Mouse (Mus musculus): ENCODE data around the gene Cage1. TPM values are rescaled to one million over a fixed set of nuclear protein-coding genes. Genes with fewer than 3 reads are reported as not detected.

The Cage1 gene
- total RNA-seq, 2 experiments from 2014 or later = 4.7 to 5.5 TPM

DNA sequence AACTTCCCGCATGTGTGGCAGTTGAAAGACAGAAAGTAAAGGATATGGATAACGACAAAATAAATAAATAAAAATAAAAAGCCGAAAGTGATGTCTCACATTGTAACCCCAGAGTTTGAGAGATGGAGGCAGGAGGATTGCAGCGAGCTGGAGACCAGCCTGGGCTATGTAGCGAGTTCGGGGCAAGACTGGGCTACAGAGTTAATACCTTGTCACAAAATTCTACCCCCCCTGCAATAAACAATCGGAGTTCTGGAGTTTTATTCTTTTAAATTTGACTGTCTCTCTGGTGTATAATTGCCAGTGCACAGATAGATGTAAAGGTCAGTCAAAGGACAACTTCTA is 42.5 kb downstream of the Cage1 start:
- Histone ChIP-seq H3K4me3 (peak overlapping the region; percentile 67), H3K27ac (peak overlapping the region; percentile 94)
- no peak for TF ChIP-seq CTCF (conservative IDR thresholded peaks at IDR 0.05)
- DNase-seq (ENCODE audit: low spot score in 2 of 2) = no peak

DNA sequence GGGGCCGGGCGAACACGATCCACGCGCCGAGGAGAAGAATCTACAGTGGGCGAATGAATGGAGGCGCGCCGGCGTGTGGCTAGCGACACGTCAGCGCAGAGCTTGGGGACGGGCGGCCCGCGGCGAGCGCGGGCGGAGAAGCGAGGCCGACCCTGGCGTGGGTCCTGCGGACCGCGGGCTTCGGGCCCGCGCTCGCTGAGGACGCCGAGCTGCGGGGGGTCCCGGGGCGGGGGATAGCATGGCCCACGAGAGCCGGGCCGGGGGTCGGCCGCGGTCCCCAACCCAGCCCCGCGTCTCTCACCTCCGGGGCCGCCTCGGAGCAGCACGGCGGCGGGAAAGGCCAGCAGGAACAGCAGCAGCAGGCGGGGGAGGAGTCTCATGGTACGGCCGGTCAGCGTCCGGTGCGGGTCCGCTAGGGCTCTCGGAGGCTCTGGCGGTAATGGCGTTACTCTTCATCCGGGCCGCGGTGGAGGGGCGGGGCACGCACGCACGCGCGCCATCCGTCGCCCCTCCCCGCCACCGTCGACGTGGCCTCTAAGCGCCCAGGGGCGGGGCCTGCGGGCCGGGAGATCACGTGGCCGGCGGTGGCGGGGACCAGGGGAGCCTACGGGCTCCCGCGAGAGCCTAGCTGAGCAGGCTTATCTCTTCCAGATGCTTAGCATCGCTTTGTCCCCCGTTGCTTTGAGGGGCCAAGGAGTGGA is 43.0 kb downstream of the Cage1 start, which contains the start of gene Ssr1:
Gene Ssr1 (minus strand): TSS at position 514 of the 701 bp plus-strand sequence.
- H3K27ac ChIP-seq = peak within 1 kb of the TSS; percentile 94

DNA sequence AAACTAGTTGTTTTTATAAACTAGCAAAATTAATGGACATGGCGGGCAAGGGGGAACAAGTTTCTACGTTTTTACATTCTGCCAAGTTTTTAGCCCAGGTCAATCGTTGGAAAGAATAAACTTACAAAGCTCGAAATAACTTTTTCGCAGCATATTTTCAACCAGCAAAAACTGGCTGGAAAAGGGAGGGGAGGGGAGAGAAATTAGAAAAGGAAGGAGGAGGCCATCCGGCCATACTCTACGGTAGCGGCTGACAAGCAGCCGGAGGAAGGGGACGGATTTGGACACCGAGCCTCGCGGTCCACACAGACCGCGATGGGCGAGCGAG is 43.5 kb downstream of the Cage1 start:
- Histone ChIP-seq H3K4me3 (peak overlapping the region; percentile 67), H3K27ac (peak overlapping the region; percentile 94)
- no peak for TF ChIP-seq CTCF (conservative IDR thresholded peaks at IDR 0.05)
- DNase-seq (ENCODE audit: low spot score in 2 of 2) = no peak

More for the DNA sequence above, 43.0 kb downstream of the Cage1 start, which contains the start of gene Ssr1:
- TF ChIP-seq CTCF (conservative IDR thresholded peaks at IDR 0.05) = no peak
- H3K4me3 ChIP-seq = peak within 1 kb of the TSS; percentile 67
- peak; percentile 94 to 98 for DNase-seq (ENCODE audit: low spot score in 2 of 2)

DNA sequence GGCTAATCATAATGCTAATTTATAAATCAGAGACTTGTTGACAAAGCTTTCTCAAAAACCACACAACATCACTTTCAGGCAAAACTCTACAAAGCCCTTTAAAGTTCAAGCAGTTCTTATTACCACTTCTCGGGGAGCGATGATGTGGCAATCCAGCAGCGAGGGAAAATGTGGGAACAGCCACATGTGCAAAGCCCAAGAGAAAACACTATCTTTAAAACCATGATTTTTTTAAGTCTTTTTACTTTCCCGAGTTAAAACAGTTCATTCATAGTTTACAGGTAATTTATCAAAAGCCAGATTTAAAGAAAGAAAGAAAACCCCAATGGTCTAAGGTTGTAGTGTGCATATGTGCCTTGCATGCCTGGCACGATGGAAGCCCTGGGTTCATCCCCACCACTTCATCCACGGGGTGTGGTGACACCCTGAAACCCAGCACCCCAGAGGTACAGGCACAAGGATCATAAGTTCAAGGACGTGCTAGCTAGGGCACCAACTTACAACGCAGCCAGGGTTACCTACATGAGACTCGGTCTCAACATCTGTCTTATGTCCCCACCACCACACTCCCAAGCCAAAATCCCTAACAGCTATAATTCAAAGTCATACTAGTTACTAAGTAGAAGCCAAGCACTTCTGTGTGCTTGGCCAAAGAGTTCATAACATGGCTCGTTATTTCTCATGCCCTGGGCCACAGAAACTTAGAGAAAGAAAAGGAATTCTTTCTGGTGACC is 44.1 kb downstream of the Cage1 start:
- H3K4me3 ChIP-seq = peak overlapping the region; percentile 67
- no peak for TF ChIP-seq CTCF (conservative IDR thresholded peaks at IDR 0.05)
- peak overlapping the region; percentile 94 for H3K27ac ChIP-seq
- no peak for DNase-seq (ENCODE audit: low spot score in 2 of 2)

DNA sequence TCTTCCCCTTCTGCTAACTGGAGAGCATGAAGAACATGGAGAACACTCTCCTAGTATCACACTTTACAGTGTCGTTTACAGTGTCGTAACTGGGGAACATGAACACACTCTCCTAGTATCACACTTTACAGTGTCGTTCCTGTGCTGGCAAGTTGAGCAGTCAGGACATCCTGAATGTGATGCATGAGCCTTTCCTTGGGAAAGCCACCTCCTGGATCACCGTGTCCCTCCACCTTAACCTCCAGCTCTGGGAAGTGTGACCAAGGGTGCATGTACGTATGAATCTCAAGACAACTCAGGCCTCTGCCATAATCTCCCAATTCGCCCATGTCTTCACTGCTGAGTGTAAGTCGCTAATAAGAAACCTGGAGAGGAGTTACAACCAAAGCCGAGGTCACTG is 47.2 kb downstream of the Cage1 start:
- no peak for DNase-seq (ENCODE audit: low spot score in 2 of 2)
- H3K27ac ChIP-seq = no peak overlapping the region
- no peak for TF ChIP-seq CTCF (conservative IDR thresholded peaks at IDR 0.05)
- H3K4me3 ChIP-seq = no peak overlapping the region

DNA sequence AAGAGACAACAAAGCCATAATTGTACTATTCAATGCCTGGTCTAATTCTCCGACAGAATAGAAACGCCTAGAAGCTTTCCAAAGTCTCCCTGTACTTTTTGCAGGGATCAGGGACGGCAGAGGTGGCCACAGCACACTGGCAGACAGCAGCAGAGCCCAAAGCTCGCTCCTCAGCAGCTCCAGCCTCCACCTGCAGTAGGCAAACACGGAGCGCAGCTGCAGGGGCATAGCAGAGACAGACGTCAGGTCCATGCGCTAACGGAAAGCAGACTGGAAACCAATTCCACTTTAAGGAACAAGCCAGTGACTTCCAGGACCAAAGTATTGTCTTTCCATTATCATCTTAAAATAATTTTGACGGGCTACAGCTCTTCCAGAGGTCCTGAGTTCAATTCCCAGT is 50.7 kb downstream of the Cage1 start:
- DNase-seq (ENCODE audit: low spot score in 2 of 2) = no peak
- Histone ChIP-seq H3K4me3 (no peak overlapping the region), H3K27ac (no peak overlapping the region)
- TF ChIP-seq CTCF (conservative IDR thresholded peaks at IDR 0.05) = no peak

DNA sequence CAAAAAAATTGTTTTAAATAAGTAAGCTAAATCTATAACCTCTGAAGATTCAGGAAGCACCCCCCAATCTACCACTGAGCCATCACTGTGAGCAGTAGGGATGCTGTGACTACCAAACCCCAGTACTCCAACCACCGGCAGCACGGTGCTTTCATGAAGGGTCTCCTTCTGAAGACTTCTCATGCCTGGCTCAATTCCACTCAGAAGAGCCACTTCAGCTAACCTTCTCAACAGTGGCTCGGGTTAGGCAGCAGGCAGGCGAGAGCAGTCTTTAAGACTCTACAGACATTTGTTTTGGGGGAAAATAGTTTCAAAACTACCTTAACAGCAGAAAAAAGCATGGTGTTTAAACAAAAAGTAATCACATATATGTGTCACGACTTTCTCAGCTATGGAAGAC is 55.8 kb downstream of the Cage1 start:
- TF ChIP-seq CTCF (conservative IDR thresholded peaks at IDR 0.05) = no peak
- H3K4me3 ChIP-seq = no peak overlapping the region
- no peak for DNase-seq (ENCODE audit: low spot score in 2 of 2)
- H3K27ac ChIP-seq = no peak overlapping the region

DNA sequence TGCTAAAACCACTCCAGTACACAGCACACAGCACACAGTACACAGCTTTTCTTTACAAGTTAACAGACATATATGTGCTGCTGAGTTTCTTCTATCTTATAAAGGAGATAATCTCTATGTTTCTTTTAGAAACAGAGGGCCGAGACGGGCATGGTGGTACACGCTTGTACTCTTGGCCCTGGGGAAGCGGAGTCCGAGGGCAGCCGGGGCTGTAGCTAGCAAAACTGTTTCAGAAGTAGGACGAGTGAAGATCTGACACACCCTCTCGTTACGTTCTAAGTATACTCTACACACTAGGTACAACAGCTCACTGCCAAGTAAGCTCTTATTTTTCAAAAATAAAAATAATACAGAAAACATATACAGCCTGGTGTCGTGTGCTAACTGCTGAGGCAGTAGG is 56.5 kb downstream of the Cage1 start:
- no peak for TF ChIP-seq CTCF (conservative IDR thresholded peaks at IDR 0.05)
- Histone ChIP-seq H3K27ac (no peak overlapping the region), H3K4me3 (no peak overlapping the region)
- no peak for DNase-seq (ENCODE audit: low spot score in 2 of 2)

DNA sequence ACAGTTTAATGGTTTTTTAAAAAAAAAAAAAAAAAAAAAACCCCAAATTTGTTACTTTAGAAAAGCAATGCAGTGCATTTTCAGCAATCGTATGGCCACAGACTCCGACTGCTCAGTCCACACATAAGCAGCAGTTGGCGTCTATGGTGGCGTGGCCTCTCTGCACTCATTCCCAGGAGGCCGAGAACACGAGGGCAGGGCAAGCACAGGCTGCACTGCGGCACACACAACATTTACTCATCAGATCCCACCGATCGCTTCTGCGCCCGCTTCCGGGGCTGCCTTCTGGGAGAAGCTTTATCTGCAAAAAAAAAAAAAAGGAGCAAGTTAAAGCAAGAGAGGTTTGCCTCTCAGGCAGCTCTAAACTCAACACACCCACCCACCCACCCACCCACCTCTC is 57.4 kb downstream of the Cage1 start:
- no peak for TF ChIP-seq CTCF (conservative IDR thresholded peaks at IDR 0.05)
- H3K4me3 ChIP-seq = no peak overlapping the region
- H3K27ac ChIP-seq = no peak overlapping the region
- DNase-seq (ENCODE audit: low spot score in 2 of 2) = no peak

DNA sequence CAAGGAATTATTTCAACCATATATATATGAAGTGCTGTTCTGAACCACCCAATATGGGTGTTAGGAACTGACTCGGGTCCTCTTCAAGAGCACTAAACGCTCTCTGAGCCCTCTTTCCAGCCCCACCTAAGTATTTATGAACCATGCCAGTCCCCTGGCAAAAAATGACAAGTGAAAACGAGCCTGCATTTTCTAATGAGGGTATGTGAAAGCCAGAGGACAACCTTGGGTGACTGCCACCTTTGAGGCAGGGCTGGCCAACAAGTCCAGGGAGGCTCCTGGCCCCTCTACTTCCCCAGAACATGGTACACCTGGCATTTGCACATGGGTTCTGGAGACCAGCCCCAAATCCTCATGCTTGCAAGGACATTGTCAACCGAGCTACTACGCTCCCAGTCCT is 62.1 kb downstream of the Cage1 start:
- H3K27ac ChIP-seq = no peak overlapping the region
- no peak overlapping the region for H3K4me3 ChIP-seq
- DNase-seq (ENCODE audit: low spot score in 2 of 2) = no peak
- TF ChIP-seq CTCF (conservative IDR thresholded peaks at IDR 0.05) = no peak

DNA sequence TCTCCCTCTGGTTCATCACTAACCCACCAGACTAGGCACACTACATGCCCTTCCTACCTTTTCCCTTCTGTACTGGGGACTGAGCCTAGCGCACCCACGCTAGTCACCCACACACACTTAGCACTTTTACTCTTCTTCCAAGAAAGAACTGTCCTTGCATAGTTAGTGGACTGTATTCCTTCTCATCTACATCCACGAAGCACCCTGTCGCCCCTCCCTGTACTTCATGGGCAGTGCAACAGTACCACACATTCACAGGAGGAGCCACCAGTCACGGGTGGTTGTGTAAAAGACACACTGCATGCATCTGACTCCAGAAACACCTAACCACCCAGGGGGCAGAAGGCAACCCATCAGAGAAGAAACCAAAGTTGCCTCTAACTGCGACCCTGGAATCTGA is 62.8 kb downstream of the Cage1 start:
- TF ChIP-seq CTCF (conservative IDR thresholded peaks at IDR 0.05) = no peak
- DNase-seq (ENCODE audit: low spot score in 2 of 2) = no peak
- Histone ChIP-seq H3K27ac (no peak overlapping the region), H3K4me3 (no peak overlapping the region)

DNA sequence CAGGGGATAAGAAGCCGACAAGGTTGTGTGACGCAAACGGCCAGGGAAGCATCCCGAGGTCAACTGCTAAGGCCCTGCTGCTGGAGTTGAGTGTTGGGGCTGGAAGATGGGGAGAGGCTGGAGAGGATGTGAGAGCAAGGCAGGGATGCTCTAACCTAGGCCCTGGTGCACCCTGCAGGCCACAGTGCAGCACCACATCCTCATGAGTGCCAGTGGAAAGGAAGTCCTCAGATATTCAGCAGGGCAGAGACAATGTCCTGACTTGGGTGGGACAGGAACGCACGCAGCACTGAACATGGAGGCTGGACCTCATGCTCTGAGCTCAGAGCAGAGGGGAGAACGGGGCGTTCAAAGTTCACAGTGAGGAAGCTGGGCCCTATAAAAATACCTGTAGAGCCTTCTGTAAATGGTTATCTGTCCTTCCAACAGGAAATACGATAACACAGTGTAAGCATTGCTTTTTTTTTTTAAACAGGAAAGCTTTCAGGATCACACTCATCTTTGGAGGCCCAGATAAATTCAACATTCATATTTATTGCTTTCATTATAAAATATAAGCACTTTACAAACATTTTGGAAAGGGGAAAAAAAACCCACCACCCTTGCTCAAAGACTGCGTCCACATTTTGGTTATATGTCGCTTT is 65.9 kb downstream of the Cage1 start:
- peak; percentile 51 for TF ChIP-seq CTCF (conservative IDR thresholded peaks at IDR 0.05)
- no peak overlapping the region for H3K27ac ChIP-seq
- no peak overlapping the region for H3K4me3 ChIP-seq
- DNase-seq (ENCODE audit: low spot score in 2 of 2) = no peak

DNA sequence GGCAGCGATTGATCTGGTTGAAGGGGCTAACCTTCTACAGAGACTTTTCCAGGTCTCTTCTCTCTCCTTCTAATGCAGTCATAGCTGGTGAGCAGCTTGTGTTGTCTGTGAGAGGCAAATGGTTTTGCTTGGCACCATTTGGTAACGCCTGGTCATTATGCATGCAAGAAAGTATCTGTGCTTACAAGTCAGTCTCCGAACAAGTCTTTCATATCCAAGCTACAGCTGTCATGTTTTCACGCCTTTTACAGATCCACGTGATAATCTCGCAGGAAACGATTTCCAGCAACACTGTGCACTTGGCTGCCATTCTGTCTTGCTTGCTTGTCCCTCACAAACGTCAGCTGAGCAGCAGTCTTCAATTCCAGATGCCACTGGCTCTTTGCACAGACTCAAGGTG is 66.9 kb downstream of the Cage1 start:
- H3K4me3 ChIP-seq = no peak overlapping the region
- DNase-seq (ENCODE audit: low spot score in 2 of 2) = peak in 1 of 2 experiments; percentile 69
- no peak for TF ChIP-seq CTCF (conservative IDR thresholded peaks at IDR 0.05)
- peak overlapping the region; percentile 15; the same call in 1 of the 2 replicates for H3K27ac ChIP-seq

Measured in layer of hippocampus, adult 2 months (tissue).